Mouse (Mus musculus): ENCODE measurements around the gene Cyp1a2. TPM values are rescaled to one million over a fixed set of nuclear protein-coding genes. Genes with fewer than 3 reads are reported as not detected.
A peak's percentile ranks its signal among the peaks of the same experiment; 100 is the strongest.
"Not testable (repeated sequence)": the region's sequence is repeated elsewhere in the genome, so short reads cannot be mapped to it uniquely, and the experiment has no call there.

Gene Cyp1a2
- not detected for polyA plus RNA-seq (2021)

GRCm38 (mm10) chr9:57683520-57683919 is at the start of gene Cyp1a2:
TSS of gene Cyp1a2 (minus strand) at chr9:57683703.
- ATAC-seq, result no peak
- CTCF ChIA-PET, result no interaction called here
- no peak for DNase-seq (ENCODE audit: low read depth, low spot score)
- no peak for TF ChIP-seq CTCF (IDR thresholded peaks at IDR 0.05)
- in situ Hi-C loops (cut with MboI; ENCODE audit: low pct_unique_long_range_greater_than_20kb), result no loop called here
- POLR2A ChIA-PET, result no interaction called here
- H3K27me3 ChIP-seq, result peaks cover 31% of the 10 kb centered on the region

GRCm38 (mm10) chr9:57728312-57728711 is 44.8 kb upstream of the Cyp1a2 start:
- TF ChIP-seq CTCF (IDR thresholded peaks at IDR 0.05), result peak; percentile 32
- no peaks in the 10 kb centered on the region for H3K27me3 ChIP-seq
- ATAC-seq, result no peak
- in situ Hi-C loops (cut with MboI; ENCODE audit: low pct_unique_long_range_greater_than_20kb), result no loop called here
- DNase-seq (ENCODE audit: low read depth, low spot score), result no peak
- ChIA-PET CTCF (interaction anchor here (1.5 kb wide), 1 partner anchor 16 kb away, joined by 7 read pairs; no protein-coding TSS in a partner anchor), POLR2A (no interaction called here)

GRCm38 (mm10) chr9:57724701-57725100 is 41.2 kb upstream of the Cyp1a2 start:
- H3K27me3 ChIP-seq, result no peaks in the 10 kb centered on the region
- in situ Hi-C loops (cut with MboI; ENCODE audit: low pct_unique_long_range_greater_than_20kb), result no loop called here
- ChIA-PET CTCF (interaction anchor here (1.0 to 1.3 kb wide), 2 partner anchors 12 to 19 kb away, joined by 3 read pairs; no protein-coding TSS in a partner anchor), POLR2A (no interaction called here)
- ATAC-seq (no peak), DNase-seq (ENCODE audit: low read depth, low spot score) (no peak)
- no peak for TF ChIP-seq CTCF (IDR thresholded peaks at IDR 0.05)

- no peaks in the 10 kb centered on the region for H3K27me3 ChIP-seq
- ATAC-seq, result no peak
- no peak for DNase-seq (ENCODE audit: low read depth, low spot score)
- CTCF ChIA-PET, result interaction anchor here (1.0 kb wide), 1 partner anchor 20 kb away, joined by 3 read pairs; no protein-coding TSS in a partner anchor
- in situ Hi-C loops (cut with MboI; ENCODE audit: low pct_unique_long_range_greater_than_20kb), result no loop called here
- no peak for TF ChIP-seq CTCF (IDR thresholded peaks at IDR 0.05)
- POLR2A ChIA-PET, result no interaction called here
Measured at GRCm38 (mm10) chr9:57723796-57724195, 40.3 kb upstream of the Cyp1a2 start.

GRCm38 (mm10) chr9:57723315-57723715 is 39.8 kb upstream of the Cyp1a2 start:
- ATAC-seq (no peak), DNase-seq (ENCODE audit: low read depth, low spot score) (no peak)
- TF ChIP-seq CTCF (IDR thresholded peaks at IDR 0.05), result no peak
- in situ Hi-C loops (cut with MboI; ENCODE audit: low pct_unique_long_range_greater_than_20kb), result no loop called here
- CTCF ChIA-PET, result no interaction called here
- no peaks in the 10 kb centered on the region for H3K27me3 ChIP-seq
- POLR2A ChIA-PET, result no interaction called here

- H3K27me3 ChIP-seq, result no peaks in the 10 kb centered on the region
- in situ Hi-C loops (cut with MboI; ENCODE audit: low pct_unique_long_range_greater_than_20kb), result no loop called here
- ChIA-PET POLR2A (interaction anchor here (0.6 kb wide), 1 partner anchor 23 kb away, joined by 3 read pairs; no protein-coding TSS in a partner anchor), CTCF (no interaction called here)
- no peak for TF ChIP-seq CTCF (IDR thresholded peaks at IDR 0.05)
- DNase-seq (ENCODE audit: low read depth, low spot score), result no peak
- no peak for ATAC-seq
Measured at GRCm38 (mm10) chr9:57722371-57722770, 38.9 kb upstream of the Cyp1a2 start.

GRCm38 (mm10) chr9:57720736-57721135 is 37.2 kb upstream of the Cyp1a2 start:
- CTCF ChIA-PET, result no interaction called here
- no peaks in the 10 kb centered on the region for H3K27me3 ChIP-seq
- POLR2A ChIA-PET, result no interaction called here
- ATAC-seq (no peak), DNase-seq (ENCODE audit: low read depth, low spot score) (no peak)
- in situ Hi-C loops (cut with MboI; ENCODE audit: low pct_unique_long_range_greater_than_20kb), result no loop called here
- no peak for TF ChIP-seq CTCF (IDR thresholded peaks at IDR 0.05)

- ATAC-seq (no peak), DNase-seq (ENCODE audit: low read depth, low spot score) (no peak)
- no peak for TF ChIP-seq CTCF (IDR thresholded peaks at IDR 0.05)
- CTCF ChIA-PET, result interaction anchor here (1.1 to 1.3 kb wide), 2 partner anchors 8 to 26 kb away, joined by 3 to 4 read pairs; no protein-coding TSS in a partner anchor
- in situ Hi-C loops (cut with MboI; ENCODE audit: low pct_unique_long_range_greater_than_20kb), result no loop called here
- POLR2A ChIA-PET, result no interaction called here
- no peaks in the 10 kb centered on the region for H3K27me3 ChIP-seq
Measured at GRCm38 (mm10) chr9:57718408-57718807, 34.9 kb upstream of the Cyp1a2 start.

GRCm38 (mm10) chr9:57712194-57712593 is 28.7 kb upstream of the Cyp1a2 start:
- CTCF ChIA-PET, result interaction anchor here (1.1 kb wide), 1 partner anchor 14 kb away, joined by 3 read pairs; no protein-coding TSS in a partner anchor
- ATAC-seq (no peak), DNase-seq (ENCODE audit: low read depth, low spot score) (no peak)
- H3K27me3 ChIP-seq, result no peaks in the 10 kb centered on the region
- POLR2A ChIA-PET, result no interaction called here
- in situ Hi-C loops (cut with MboI; ENCODE audit: low pct_unique_long_range_greater_than_20kb), result no loop called here
- peak; percentile 67 for TF ChIP-seq CTCF (IDR thresholded peaks at IDR 0.05)

- CTCF ChIA-PET; in situ Hi-C loops (cut with MboI; ENCODE audit: low pct_unique_long_range_greater_than_20kb); DNase-seq (ENCODE audit: low read depth, low spot score); ATAC-seq; H3K27me3 ChIP-seq: not testable (repeated sequence)
- POLR2A ChIA-PET, result interaction anchor here (0.6 to 0.9 kb wide), 3 partner anchors 29 to 1793 kb away, joined by 3 to 4 read pairs (median 4); no protein-coding TSS in a partner anchor
Measured at GRCm38 (mm10) chr9:57710214-57710613, 26.7 kb upstream of the Cyp1a2 start.

- in situ Hi-C loops (cut with MboI; ENCODE audit: low pct_unique_long_range_greater_than_20kb), result no loop called here
- no peak for DNase-seq (ENCODE audit: low read depth, low spot score)
- TF ChIP-seq CTCF (IDR thresholded peaks at IDR 0.05), result no peak
- H3K27me3 ChIP-seq, result peaks cover 5% of the 10 kb centered on the region
- POLR2A ChIA-PET, result no interaction called here
- ATAC-seq, result no peak
- CTCF ChIA-PET, result no interaction called here
Measured at GRCm38 (mm10) chr9:57708720-57709274, 25.3 kb upstream of the Cyp1a2 start.

Measured in Patski (cell line).